Mouse (Mus musculus): ENCODE data around the gene Gm16440.
"Not testable (repeated sequence)": the region's sequence is repeated elsewhere in the genome, so short reads cannot be mapped to it uniquely, and the experiment has no call there.

Gm16440 gene

GRCm38 (mm10) chr14:6390219-6390618, at the start of gene Gm16440:
Gm16440 (minus strand) TSS chr14:6390319.
- not testable (repeated sequence) for DNase-seq (ENCODE audit: low read depth, low spot score)

- not testable (repeated sequence) for DNase-seq (ENCODE audit: low read depth, low spot score)
Observed at GRCm38 (mm10) chr14:6426766-6427165, 36.6 kb upstream of the Gm16440 start.

GRCm38 (mm10) chr14:6426353-6426752, 36.2 kb upstream of the Gm16440 start:
- DNase-seq (ENCODE audit: low read depth, low spot score): not testable (repeated sequence)

- DNase-seq (ENCODE audit: low read depth, low spot score): not testable (repeated sequence)
Observed at GRCm38 (mm10) chr14:6412382-6412781, 22.3 kb upstream of the Gm16440 start, which contains the start of gene Gm3591. Gm3591 (minus strand) TSS chr14:6412482.

GRCm38 (mm10) chr14:6343578-6343977, 46.5 kb downstream of the Gm16440 start, which contains the start of gene Gm3618:
Gm3618 (minus strand) TSS chr14:6343678.
- DNase-seq (ENCODE audit: low read depth, low spot score): not testable (repeated sequence)

Data from ZHBTc4 (cell line).